Mouse (Mus musculus): ENCODE results near the gene P2rx6.

- TF ChIP-seq POLR2AphosphoS2 (IDR thresholded peaks at IDR 0.05; ENCODE audit: low read depth, low read length) (no peak), EP300 (IDR thresholded peaks at IDR 0.05; ENCODE audit: low read length) (no peak), CTCF (conservative IDR thresholded peaks at IDR 0.05 in 1 of 2, IDR thresholded peaks at IDR 0.05 in 1 of 2; ENCODE audit: low read depth in 2 of 2, low read length in 2 of 2) (peak; percentile 76 to 95), TBP (conservative IDR thresholded peaks at IDR 0.05; ENCODE audit: low read depth, low read length) (no peak), E2F4 (IDR thresholded peaks at IDR 0.05; ENCODE audit: insufficient replicate concordance, low read depth, low read length) (no peak), ELF1 (IDR thresholded peaks at IDR 0.05; ENCODE audit: low read depth, low read length) (no peak), SMC3 (IDR thresholded peaks at IDR 0.05; ENCODE audit: low read depth, low read length) (peak; percentile 59), MAZ (IDR thresholded peaks at IDR 0.05; ENCODE audit: low read depth, low read length) (no peak)
Observed at GRCm38 (mm10) chr16:17583064-17583463, 21.4 kb downstream of the P2rx6 start, which contains the start of gene Slc7a4.
